Mouse (Mus musculus) c-Kit-positive CD71-positive TER-119-positive erythroid progenitor cells, embryonic 14.5 days (primary cell): Measurements from ENCODE around the gene Prr23a2.
"Not testable (repeated sequence)": the region's sequence is repeated elsewhere in the genome, so short reads cannot be mapped to it uniquely, and the experiment has no call there.

Experiments used
- DNase-seq: peaks from one replicate; pipeline ENCODE4 v3.0.0-alpha.2; 2013; ENCODE audit warnings: low spot score

Prr23a2 gene

GRCm38 (mm10) chr9:98856210-98856609 is at the start of gene Prr23a2:
Gene Prr23a2 (plus strand): TSS chr9:98856494.
- no peak for DNase-seq

GRCm38 (mm10) chr9:98807631-98808030 is 48.7 kb upstream of the Prr23a2 start:
- DNase-seq: no peak

- DNase-seq: not testable (repeated sequence)
Measured at GRCm38 (mm10) chr9:98809526-98809925, 46.8 kb upstream of the Prr23a2 start.

- no peak for DNase-seq
Measured at GRCm38 (mm10) chr9:98816066-98816465, 40.2 kb upstream of the Prr23a2 start.

- DNase-seq: no peak
Measured at GRCm38 (mm10) chr9:98817592-98817991, 38.7 kb upstream of the Prr23a2 start.

- DNase-seq: no peak
Measured at GRCm38 (mm10) chr9:98818971-98819370, 37.3 kb upstream of the Prr23a2 start.

- DNase-seq: no peak
Measured at GRCm38 (mm10) chr9:98819481-98819880, 36.8 kb upstream of the Prr23a2 start.

- no peak for DNase-seq
Measured at GRCm38 (mm10) chr9:98820461-98820860, 35.8 kb upstream of the Prr23a2 start.

GRCm38 (mm10) chr9:98821067-98821466 is 35.2 kb upstream of the Prr23a2 start:
- no peak for DNase-seq

- no peak for DNase-seq
Measured at GRCm38 (mm10) chr9:98823805-98824204, 32.5 kb upstream of the Prr23a2 start.

- DNase-seq: no peak
Measured at GRCm38 (mm10) chr9:98829508-98829907, 26.8 kb upstream of the Prr23a2 start.

- no peak for DNase-seq
Measured at GRCm38 (mm10) chr9:98837537-98838074, 18.7 kb upstream of the Prr23a2 start.

- no peak for DNase-seq
Measured at GRCm38 (mm10) chr9:98842117-98842516, 14.2 kb upstream of the Prr23a2 start, which contains the start of gene Prr23a1. Gene Prr23a1 (plus strand): TSS chr9:98842503.

GRCm38 (mm10) chr9:98863463-98863862 is 7.2 kb downstream of the Prr23a2 start:
- DNase-seq: no peak

- DNase-seq: no peak
Measured at GRCm38 (mm10) chr9:98864571-98864970, 8.3 kb downstream of the Prr23a2 start, which contains the start of gene Prr23a3. Gene Prr23a3 (plus strand): TSS chr9:98864767.

GRCm38 (mm10) chr9:98901486-98901885 is 45.2 kb downstream of the Prr23a2 start:
- DNase-seq: no peak

- no peak for DNase-seq
Measured at GRCm38 (mm10) chr9:98902819-98903218, 46.5 kb downstream of the Prr23a2 start, which contains the start of gene 7420426K07Rik. Gene 7420426K07Rik (plus strand): TSS chr9:98903119.
